Mouse (Mus musculus): ENCODE measurements at regions not wholly inside any gene's neighbourhood (a gene's known extent, or its start where the extent isn't known, plus 50 kb on each side); places are given as distances from the start of the nearest gene placed in this dataset.
A peak's percentile ranks its signal among the peaks of the same experiment; 100 is the strongest.
"Not testable (repeated sequence)": the region's sequence is repeated elsewhere in the genome, so short reads cannot be mapped to it uniquely, and the experiment has no call there.

- intact Hi-C loops (cut with DNase I) = loop anchor here (10.0 kb wide), 1 partner anchor 456 kb away; no protein-coding TSS in a partner anchor
- DNase-seq = peak in 1 of 2 experiments; percentile 25
Observed at GRCm38 (mm10) chr16:65629186-65629585, 66.7 kb upstream of the Chmp2b start.

GRCm38 (mm10) chr16:65631680-65632079, 69.2 kb upstream of the Chmp2b start:
- intact Hi-C loops (cut with DNase I) = loop anchor here (5.0 kb wide), 1 partner anchor 381 kb away; no protein-coding TSS in a partner anchor
- DNase-seq = no peak

- intact Hi-C loops (cut with DNase I) = not testable (repeated sequence)
Observed at GRCm38 (mm10) chr16:65646741-65647140, 84.2 kb upstream of the Chmp2b start.

GRCm38 (mm10) chr16:65649061-65649460, 86.5 kb upstream of the Chmp2b start:
- intact Hi-C loops (cut with DNase I) = no loop called here
- no peak for DNase-seq

More at GRCm38 (mm10) chr16:65646741-65647140, 84.2 kb upstream of the Chmp2b start:
- not testable (repeated sequence) for DNase-seq

- intact Hi-C loops (cut with DNase I) = no loop called here
- DNase-seq = no peak
Observed at GRCm38 (mm10) chr16:65655490-65655889, 93.0 kb upstream of the Chmp2b start.

- intact Hi-C loops (cut with DNase I) = no loop called here
- DNase-seq = no peak
Observed at GRCm38 (mm10) chr16:65657829-65658228, 95.3 kb upstream of the Chmp2b start.

- peak in 1 of 2 experiments; percentile 4 for DNase-seq
- intact Hi-C loops (cut with DNase I) = no loop called here
Observed at GRCm38 (mm10) chr16:65664787-65665186, 102.3 kb upstream of the Chmp2b start.

- intact Hi-C loops (cut with DNase I) = no loop called here
- no peak for DNase-seq
Observed at GRCm38 (mm10) chr16:65672116-65672515, 109.6 kb upstream of the Chmp2b start.

- intact Hi-C loops (cut with DNase I) = no loop called here
- no peak for DNase-seq
Observed at GRCm38 (mm10) chr16:65683089-65683488, 120.6 kb upstream of the Chmp2b start.

GRCm38 (mm10) chr16:65683703-65684320, 121.3 kb upstream of the Chmp2b start:
- intact Hi-C loops (cut with DNase I) = no loop called here
- no peak for DNase-seq

GRCm38 (mm10) chr16:65693626-65694025, 121.4 kb upstream of the Vgll3 start:
- intact Hi-C loops (cut with DNase I) = no loop called here
- no peak for DNase-seq

- no peak for DNase-seq
- intact Hi-C loops (cut with DNase I) = loop anchor here (10.0 kb wide), 1 partner anchor 289 kb away; no protein-coding TSS in a partner anchor
Observed at GRCm38 (mm10) chr16:65715631-65716030, 99.4 kb upstream of the Vgll3 start.

GRCm38 (mm10) chr16:65718791-65719472, 96.1 kb upstream of the Vgll3 start:
- DNase-seq = no peak
- intact Hi-C loops (cut with DNase I) = loop anchor here (10.0 kb wide), 1 partner anchor 286 kb away; no protein-coding TSS in a partner anchor

GRCm38 (mm10) chr16:65720953-65721352, 94.1 kb upstream of the Vgll3 start:
- intact Hi-C loops (cut with DNase I) = no loop called here
- no peak for DNase-seq

GRCm38 (mm10) chr16:65725559-65726269, 89.3 kb upstream of the Vgll3 start:
- DNase-seq = no peak
- intact Hi-C loops (cut with DNase I) = no loop called here

GRCm38 (mm10) chr16:65726289-65726688, 88.8 kb upstream of the Vgll3 start:
- DNase-seq = no peak
- intact Hi-C loops (cut with DNase I) = no loop called here

- intact Hi-C loops (cut with DNase I) = no loop called here
- no peak for DNase-seq
Observed at GRCm38 (mm10) chr16:65729322-65729721, 85.7 kb upstream of the Vgll3 start.

GRCm38 (mm10) chr16:65739652-65740051, 75.4 kb upstream of the Vgll3 start:
- DNase-seq = no peak
- intact Hi-C loops (cut with DNase I) = no loop called here

- intact Hi-C loops (cut with DNase I) = no loop called here
- no peak for DNase-seq
Observed at GRCm38 (mm10) chr16:65742951-65743350, 72.1 kb upstream of the Vgll3 start.

- intact Hi-C loops (cut with DNase I) = no loop called here
- DNase-seq = no peak
Observed at GRCm38 (mm10) chr16:65755667-65756066, 59.4 kb upstream of the Vgll3 start.

All from gastrocnemius, postnatal 36 days (tissue).